Mouse (Mus musculus): ENCODE data around the gene Fkbpl. TPM values are rescaled to one million over a fixed set of nuclear protein-coding genes. Genes with fewer than 3 reads are reported as not detected.

Gene Fkbpl
- polyA plus RNA-seq, 1 experiment from 2014 or later = 5.6 TPM

DNA sequence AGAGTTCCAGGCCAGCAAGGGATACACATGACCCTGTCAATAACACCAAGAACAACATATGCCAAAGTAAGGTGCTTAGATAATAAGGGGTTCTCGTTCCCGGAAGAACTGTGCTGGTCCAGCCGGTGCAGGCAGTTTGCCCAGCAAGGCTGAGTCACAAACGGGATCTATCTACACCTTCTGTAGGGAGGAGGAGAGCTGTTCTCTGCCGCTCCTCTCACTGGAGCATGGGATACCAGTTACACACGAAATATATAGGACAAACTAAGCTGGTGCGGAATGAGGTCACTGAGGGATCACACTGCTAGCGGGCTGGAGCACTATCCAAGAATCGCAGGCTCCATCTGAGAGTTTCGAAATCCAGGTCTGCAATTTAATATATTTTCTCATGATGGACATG is 620 bp upstream of the Fkbpl start:
- no peak overlapping the region for H3K4me3 ChIP-seq (ENCODE audit: low read depth, low read length)
- H3K36me3 ChIP-seq (replicated peaks; ENCODE audit: insufficient read depth, low read length) = no peaks in the 10 kb centered on the region; the same call in none of the 2 replicates
- no peak for TF ChIP-seq CTCF (IDR thresholded peaks at IDR 0.05; ENCODE audit: low read depth)
- TF ChIP-seq EP300 (IDR thresholded peaks at IDR 0.05; ENCODE audit: low read depth) = no peak
- no peak for ATAC-seq
- H3K27me3 ChIP-seq (ENCODE audit: insufficient read depth, low read length) = no peaks in the 10 kb centered on the region
- no peaks in the 10 kb centered on the region for H3K9me3 ChIP-seq (ENCODE audit: low read length)
- no peak for DNase-seq
- no peak overlapping the region for H3K9ac ChIP-seq (replicated peaks)
- peaks cover 44% of the 10 kb centered on the region for H3K4me1 ChIP-seq (ENCODE audit: insufficient read depth)
- 79% methylated on average over 10 of the region's 10 CpGs for WGBS (ENCODE audit: insufficient replicate concordance)
- H3K4me2 ChIP-seq (ENCODE audit: low read depth, low read length) = no peak overlapping the region
- H3K27ac ChIP-seq (ENCODE audit: low read depth) = no peak overlapping the region

GRCm38 (mm10) chr17:34645256-34645829 is 779 bp downstream of the Fkbpl start:
- H3K4me2 ChIP-seq (ENCODE audit: low read depth, low read length) = peak overlapping the region; percentile 80
- peaks cover 3% of the 10 kb centered on the region for H3K36me3 ChIP-seq (replicated peaks; ENCODE audit: insufficient read depth, low read length)
- ATAC-seq (no peak), DNase-seq (no peak)
- peaks cover 44% of the 10 kb centered on the region for H3K4me1 ChIP-seq (ENCODE audit: insufficient read depth)
- WGBS (ENCODE audit: insufficient replicate concordance) = 52% methylated on average over 10 of the region's 10 CpGs
- TF ChIP-seq EP300 (IDR thresholded peaks at IDR 0.05; ENCODE audit: low read depth) = no peak
- 0 out of 2 replicates have a peak overlapping the region, but pooled peaks have one; percentile 16 for H3K27ac ChIP-seq (ENCODE audit: low read depth)
- peak overlapping the region; percentile 64; the same call in 1 of the 2 replicates for H3K9ac ChIP-seq (replicated peaks)
- no peaks in the 10 kb centered on the region for H3K27me3 ChIP-seq (ENCODE audit: insufficient read depth, low read length)
- H3K4me3 ChIP-seq (ENCODE audit: low read depth, low read length) = peak overlapping the region; percentile 52
- no peaks in the 10 kb centered on the region for H3K9me3 ChIP-seq (ENCODE audit: low read length)

DNA sequence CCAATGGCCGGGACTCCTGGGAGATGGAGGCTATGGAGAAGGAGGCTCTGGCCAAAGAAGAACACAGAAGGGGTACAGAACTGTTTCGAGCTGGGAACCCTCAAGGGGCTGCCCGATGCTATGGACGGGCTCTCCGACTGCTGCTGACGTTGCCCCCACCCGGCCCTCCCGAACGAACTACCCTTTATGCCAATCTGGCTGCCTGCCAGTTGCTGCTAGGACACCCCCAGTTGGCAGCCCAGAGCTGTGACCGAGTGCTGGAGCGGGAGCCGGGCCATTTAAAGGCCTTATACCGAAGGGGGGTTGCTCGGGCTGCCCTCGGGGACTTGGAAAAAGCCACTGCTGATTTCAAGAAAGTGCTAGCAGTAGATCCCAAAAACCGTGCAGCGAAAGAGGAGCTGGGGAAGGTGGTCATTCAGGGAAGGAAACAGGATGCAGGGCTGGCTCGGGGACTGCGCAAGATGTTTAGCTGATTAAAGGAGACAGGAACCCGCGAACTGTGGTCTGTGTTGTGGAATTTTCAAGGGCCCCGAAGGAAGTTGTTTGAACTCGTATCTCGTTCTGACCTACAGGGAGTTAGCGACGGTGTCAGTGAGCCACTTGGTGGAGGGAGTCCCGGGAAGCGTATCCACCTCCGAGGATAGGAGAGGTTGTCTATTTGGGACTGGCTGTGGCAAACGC is 1.4 kb downstream of the Fkbpl start:
- DNase-seq = no peak
- WGBS (ENCODE audit: insufficient replicate concordance) = 67% methylated on average over 30 of the region's 30 CpGs
- no peaks in the 10 kb centered on the region for H3K9me3 ChIP-seq (ENCODE audit: low read length)
- H3K4me2 ChIP-seq (ENCODE audit: low read depth, low read length) = peak overlapping the region; percentile 80
- TF ChIP-seq CTCF (IDR thresholded peaks at IDR 0.05; ENCODE audit: low read depth) (no peak), EP300 (IDR thresholded peaks at IDR 0.05; ENCODE audit: low read depth) (no peak)
- H3K27me3 ChIP-seq (ENCODE audit: insufficient read depth, low read length) = no peaks in the 10 kb centered on the region
- no peak overlapping the region for H3K27ac ChIP-seq (ENCODE audit: low read depth)
- H3K4me1 ChIP-seq (ENCODE audit: insufficient read depth) = peaks cover 42% of the 10 kb centered on the region
- ATAC-seq = no peak
- H3K4me3 ChIP-seq (ENCODE audit: low read depth, low read length) = peak overlapping the region; percentile 13; the same call in 1 of the 2 replicates
- no peak overlapping the region for H3K9ac ChIP-seq (replicated peaks)
- H3K36me3 ChIP-seq (replicated peaks; ENCODE audit: insufficient read depth, low read length) = peaks cover 9% of the 10 kb centered on the region

DNA sequence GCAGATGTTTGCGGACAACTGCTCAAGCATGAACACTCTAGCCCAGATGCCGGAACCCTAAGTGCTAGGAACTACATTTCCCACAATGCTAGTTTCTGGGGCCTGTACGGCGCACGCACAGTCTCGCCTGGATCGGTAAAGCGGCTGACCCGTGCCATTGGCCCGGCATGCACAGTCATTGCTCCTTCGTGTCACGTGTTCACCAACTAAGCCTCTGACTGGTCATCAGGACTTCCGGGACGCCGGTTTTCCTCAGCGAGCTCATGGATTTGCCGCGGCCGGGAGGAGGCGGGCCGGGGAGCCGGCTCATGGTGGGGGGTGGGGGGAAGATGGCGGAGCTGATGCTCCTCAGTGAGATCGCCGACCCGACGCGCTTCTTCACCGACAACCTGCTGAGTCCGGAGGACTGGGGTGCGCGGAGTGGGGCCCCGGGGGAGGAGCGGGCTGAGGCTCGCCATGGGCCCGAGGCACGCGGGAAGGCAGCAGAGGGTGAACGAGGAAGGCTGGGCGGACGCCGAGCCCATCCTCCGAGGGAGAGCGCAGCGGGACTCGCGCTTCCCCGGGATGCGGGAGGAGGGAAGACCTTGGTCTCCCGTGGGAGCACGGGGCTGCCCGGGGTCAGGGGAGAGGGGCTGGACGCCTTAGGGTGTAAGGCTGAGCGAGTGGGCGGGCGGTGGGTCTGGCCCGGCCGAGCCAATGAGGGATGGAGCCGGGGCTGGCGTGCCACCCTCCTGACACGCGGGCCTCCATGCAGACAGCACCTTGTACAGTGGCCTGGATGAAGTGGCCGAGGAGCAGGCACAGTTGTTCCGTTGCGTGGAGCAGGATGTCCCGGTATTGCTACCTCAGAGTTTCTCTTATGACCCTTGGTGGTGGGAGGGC is 2.6 kb downstream of the Fkbpl start, which contains the start of gene Atf6b:
Gene Atf6b, plus strand, starts transcription at position 241 of the 882 bp plus-strand sequence.
- peak within 1 kb of the TSS; percentile 94 for H3K4me2 ChIP-seq (ENCODE audit: low read depth, low read length)
- ATAC-seq (peak; percentile 95), DNase-seq (peak; percentile 95)
- H3K9ac ChIP-seq (replicated peaks) = peak within 1 kb of the TSS; percentile 89
- peaks cover 12% of the 10 kb centered on the region for H3K36me3 ChIP-seq (replicated peaks; ENCODE audit: insufficient read depth, low read length)
- H3K9me3 ChIP-seq (ENCODE audit: low read length) = no peaks in the 10 kb centered on the region
- WGBS (ENCODE audit: insufficient replicate concordance) = under 1% methylated on average over 66 of the region's 66 CpGs
- peak within 1 kb of the TSS; percentile 90 for H3K27ac ChIP-seq (ENCODE audit: low read depth)
- no peaks in the 10 kb centered on the region for H3K27me3 ChIP-seq (ENCODE audit: insufficient read depth, low read length)
- TF ChIP-seq CTCF (IDR thresholded peaks at IDR 0.05; ENCODE audit: low read depth) = no peak
- no peak; the same call in 1 of the 2 replicates for TF ChIP-seq EP300 (IDR thresholded peaks at IDR 0.05; ENCODE audit: low read depth)
- peak within 1 kb of the TSS; percentile 99 for H3K4me3 ChIP-seq (ENCODE audit: low read depth, low read length)
- H3K4me1 ChIP-seq (ENCODE audit: insufficient read depth) = peaks cover 39% of the 10 kb centered on the region

DNA sequence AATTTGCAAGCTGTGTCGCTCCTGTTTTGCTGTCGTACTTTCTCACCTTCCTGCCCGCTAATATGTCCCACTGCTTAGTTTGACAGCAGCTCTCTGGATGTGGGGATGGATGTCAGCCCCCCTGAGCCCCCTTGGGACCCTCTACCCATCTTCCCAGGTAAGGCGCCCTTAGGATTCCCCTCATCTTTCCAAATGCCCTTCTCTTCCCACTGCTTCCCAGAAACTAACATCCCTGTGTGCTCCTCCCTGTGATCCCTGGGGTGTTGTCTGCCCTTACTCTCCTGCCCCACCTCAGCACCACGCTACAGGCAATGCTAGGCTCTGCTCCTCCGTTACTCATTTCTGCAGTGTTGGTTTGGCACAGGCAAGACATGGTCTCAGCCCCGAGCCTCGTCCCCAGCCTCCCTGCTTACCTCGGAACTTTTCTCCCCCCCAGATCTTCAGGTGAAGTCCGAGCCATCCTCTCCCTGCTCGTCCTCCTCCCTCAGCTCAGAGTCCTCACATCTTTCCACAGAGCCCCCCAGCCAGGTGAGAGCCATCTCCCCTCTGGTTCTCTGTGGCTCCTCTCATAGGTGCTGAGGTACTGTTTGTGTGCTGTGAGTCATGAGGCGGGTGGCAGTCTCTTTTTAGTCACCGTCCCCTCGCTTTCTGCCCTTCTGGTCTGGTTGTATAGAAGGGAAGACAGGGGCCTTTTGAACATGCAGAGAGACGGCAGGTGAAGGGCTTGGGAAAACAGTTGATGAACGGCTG is 3.8 kb downstream of the Fkbpl start:
- Histone ChIP-seq H3K27ac (ENCODE audit: low read depth) (no peak overlapping the region), H3K27me3 (ENCODE audit: insufficient read depth, low read length) (no peaks in the 10 kb centered on the region), H3K4me2 (ENCODE audit: low read depth, low read length) (peak overlapping the region; percentile 94), H3K4me3 (ENCODE audit: low read depth, low read length) (no peak overlapping the region), H3K9me3 (ENCODE audit: low read length) (no peaks in the 10 kb centered on the region), H3K36me3 (replicated peaks; ENCODE audit: insufficient read depth, low read length) (peaks cover 20% of the 10 kb centered on the region), H3K9ac (replicated peaks) (peak overlapping the region; percentile 89; the same call in 1 of the 2 replicates), H3K4me1 (ENCODE audit: insufficient read depth) (peaks cover 36% of the 10 kb centered on the region)
- ATAC-seq = no peak
- TF ChIP-seq CTCF (IDR thresholded peaks at IDR 0.05; ENCODE audit: low read depth) (no peak), EP300 (IDR thresholded peaks at IDR 0.05; ENCODE audit: low read depth) (no peak)
- WGBS (ENCODE audit: insufficient replicate concordance) = 81% methylated on average over 16 of the region's 16 CpGs
- DNase-seq = no peak

Measured in liver, postnatal 0 days (tissue).